ENCODE assay signal across 8 mouse cellular contexts in genomic region chrX:106920828-106921619, GRCm38 (mm10). TPM values are rescaled to one million over a fixed set of nuclear protein-coding genes. Genes with fewer than 3 reads are reported as not detected.
DNase-seq lines count a peak whose midpoint lies in the region; ATAC-seq and TF ChIP-seq lines count a peak whose summit lies in the region.

No protein-coding gene starts in this region.

- no peak; the same call in 1 of the 2 replicates for ATAC-seq in kidney, embryonic 16.5 days (ENCODE audit: low FRiP score, low TSS enrichment)
- no peak for ATAC-seq in hindbrain, embryonic 15.5 days (ENCODE audit: low FRiP score, low read depth)
- ATAC-seq in midbrain, embryonic 16.5 days = 0 out of 2 replicates have a peak, but pooled peaks have one; percentile 36
- no peak for ATAC-seq in megakaryocyte progenitor cell, adult 5-6 weeks (replicated peaks; ENCODE audit: poor library complexity)

- no peak for TF ChIP-seq CTCF in cortical plate, adult 2 months (IDR thresholded peaks at IDR 0.05; ENCODE audit: extremely low read depth, insufficient read depth, low read length)

- DNase-seq in kidney, postnatal 14 days = no peak
- DNase-seq in left cerebral cortex, adult 11 months (ENCODE audit: low spot score) = no peak
- DNase-seq in cerebellum, adult 9-10 months = no peak

- H3K9me3 ChIP-seq in kidney, embryonic 16.5 days (ENCODE audit: low read length) = no peaks in the 10 kb centered on the region
- H3K9me3 ChIP-seq in hindbrain, embryonic 15.5 days = no peaks in the 10 kb centered on the region
- no peaks in the 10 kb centered on the region for H3K9me3 ChIP-seq in midbrain, embryonic 16.5 days (replicated peaks; ENCODE audit: control insufficient read depth, low read length, poor library complexity, severe bottlenecking)

- no peaks in the 10 kb centered on the region for H3K4me1 ChIP-seq in kidney, embryonic 16.5 days (ENCODE audit: insufficient read depth, low read length)
- H3K4me1 ChIP-seq in cortical plate, adult 2 months (ENCODE audit: control insufficient read depth, insufficient read depth, low read length) = no peaks in the 10 kb centered on the region
- no peaks in the 10 kb centered on the region for H3K4me1 ChIP-seq in hindbrain, embryonic 15.5 days (replicated peaks)
- H3K4me1 ChIP-seq in midbrain, embryonic 16.5 days (ENCODE audit: control insufficient read depth, insufficient read depth, low read length) = no peaks in the 10 kb centered on the region

- H3K27ac ChIP-seq in kidney, embryonic 16.5 days (ENCODE audit: low read length) = peak overlapping the region; percentile 76
- H3K27ac ChIP-seq in cortical plate, adult 2 months (ENCODE audit: insufficient read depth, low read length) = no peak overlapping the region
- H3K27ac ChIP-seq in hindbrain, embryonic 15.5 days (replicated peaks) = peak overlapping the region; percentile 48; the same call in 1 of the 2 replicates
- peak overlapping the region; percentile 33; the same call in 1 of the 2 replicates for H3K27ac ChIP-seq in midbrain, embryonic 16.5 days (ENCODE audit: low read length)

- no peaks in the 10 kb centered on the region for H3K36me3 ChIP-seq in kidney, embryonic 16.5 days (ENCODE audit: insufficient read depth, low read length)
- H3K36me3 ChIP-seq in hindbrain, embryonic 15.5 days = no peaks in the 10 kb centered on the region
- no peaks in the 10 kb centered on the region for H3K36me3 ChIP-seq in midbrain, embryonic 16.5 days (ENCODE audit: control insufficient read depth, insufficient read depth, low read length)

- H3K4me2 ChIP-seq in kidney, embryonic 16.5 days (replicated peaks; ENCODE audit: low read depth, low read length) = peak overlapping the region; percentile 47
- peak overlapping the region; percentile 55 for H3K4me2 ChIP-seq in hindbrain, embryonic 15.5 days
- H3K4me2 ChIP-seq in midbrain, embryonic 16.5 days (ENCODE audit: low read length) = peak overlapping the region; percentile 56

- H3K27me3 ChIP-seq in kidney, embryonic 16.5 days (ENCODE audit: insufficient read depth, low read length) = peaks cover 15% of the 10 kb centered on the region; the same call in 1 of the 2 replicates
- 0 out of 2 replicates have a peak, but pooled peaks cover 3% of the 10 kb centered on the region for H3K27me3 ChIP-seq in hindbrain, embryonic 15.5 days
- H3K27me3 ChIP-seq in midbrain, embryonic 16.5 days (ENCODE audit: control insufficient read depth, insufficient read depth, low read depth, low read length) = peaks cover 2% of the 10 kb centered on the region; the same call in 1 of the 2 replicates

- no peak for TF ChIP-seq POLR2A in cortical plate, adult 2 months (IDR thresholded peaks at IDR 0.05; ENCODE audit: extremely low read depth, insufficient read depth, low read length)

- peak overlapping the region; percentile 68 for H3K9ac ChIP-seq in kidney, embryonic 16.5 days (replicated peaks; ENCODE audit: low read length)
- H3K9ac ChIP-seq in hindbrain, embryonic 15.5 days = peak overlapping the region; percentile 34; the same call in 1 of the 2 replicates
- H3K9ac ChIP-seq in midbrain, embryonic 16.5 days (ENCODE audit: low read depth, low read length) = peak overlapping the region; percentile 54; the same call in 1 of the 2 replicates

- H3K4me3 ChIP-seq in kidney, embryonic 16.5 days (ENCODE audit: low read length) = peak overlapping the region; percentile 51
- H3K4me3 ChIP-seq in cortical plate, adult 2 months (ENCODE audit: insufficient read depth, low read length) = peak overlapping the region; percentile 23
- H3K4me3 ChIP-seq in hindbrain, embryonic 15.5 days = peak overlapping the region; percentile 44
- H3K4me3 ChIP-seq in midbrain, embryonic 16.5 days (ENCODE audit: low read depth, low read length) = peak overlapping the region; percentile 46

- 22% methylated on average over 9 of the region's 9 CpGs for WGBS in kidney, embryonic 16.5 days
- 17% methylated on average over 9 of the region's 9 CpGs for whole genome bisulfite sequencing in hindbrain, embryonic 15.5 days
- 16% methylated on average over 9 of the region's 9 CpGs for WGBS in midbrain, embryonic 16.5 days

RNA-seq across cellular contexts. Expression of gene Lpar4, which starts 0.6 kb away (rescaled TPM):
- polyA plus RNA-seq in kidney, embryonic 16.5 days (2015; fragmentation: Nextera tagmentation; extraction: Ambion mirVana) = 13.6 and 14.2 TPM in 2 replicates
- polyA plus RNA-seq in cortical plate, adult 2 months (2012; rRNA removed) = 0.87 and 1.0 TPM in 2 replicates
- polyA plus RNA-seq in hindbrain, embryonic 15.5 days (2015; fragmentation: Nextera tagmentation; extraction: Ambion mirVana) = 4.9 and 5.6 TPM in 2 replicates
- polyA plus RNA-seq in midbrain, embryonic 16.5 days (2015; fragmentation: Nextera tagmentation; extraction: Ambion mirVana) = 4.9 and 5.1 TPM in 2 replicates
- total RNA-seq in megakaryocyte progenitor cell, adult 5-6 weeks (2015) = 0.17 and 0.54 TPM in 2 replicates
- total RNA-seq in megakaryocyte progenitor cell, adult 5-6 weeks (2017) = 0.44 TPM in 1 of 2 replicates, not detected in the other
